Comparison of ENCODE assay signal across 24 mouse cellular contexts in genomic region chr13:115159386-115159785, GRCm38 (mm10). TPM values are rescaled to one million over a fixed set of nuclear protein-coding genes. Genes with fewer than 3 reads are reported as not detected.
A peak's percentile ranks its signal among the peaks of the same experiment; 100 is the strongest.
DNase-seq lines count a peak whose midpoint lies in the region; ATAC-seq and TF ChIP-seq lines count a peak whose summit lies in the region.
"Had no signal": no experiment of that assay in that cellular context is flagged by ENCODE, and none has a peak within 500 bp of the region (broad histone marks: within the 10 kb centered on the region; RNA-seq: fewer than 3 reads in every experiment).

No protein-coding gene starts in this region.

- H3K4me1 ChIP-seq in kidney, adult 2 months (ENCODE audit: control insufficient read depth, insufficient read depth, low read length), result no peaks in the 10 kb centered on the region
- no peaks in the 10 kb centered on the region for H3K4me1 ChIP-seq in heart, postnatal 0 days (ENCODE audit: control insufficient read depth, insufficient read depth)
- no peaks in the 10 kb centered on the region for H3K4me1 ChIP-seq in hindbrain, embryonic 10.5 days (replicated peaks)
- H3K4me1 ChIP-seq: embryonic facial prominence, embryonic 13.5 days; forebrain, embryonic 10.5 days; forebrain, embryonic 15.5 days; limb, embryonic 12.5 days; liver, embryonic 15.5 days had no signal

- no peaks in the 10 kb centered on the region for H3K9me3 ChIP-seq in heart, postnatal 0 days (replicated peaks; ENCODE audit: control insufficient read depth, low read length)
- no peaks in the 10 kb centered on the region for H3K9me3 ChIP-seq in hindbrain, embryonic 10.5 days
- H3K9me3 ChIP-seq: embryonic facial prominence, embryonic 13.5 days; forebrain, embryonic 10.5 days; forebrain, embryonic 15.5 days; limb, embryonic 12.5 days; liver, embryonic 15.5 days had no signal

- H3K9ac ChIP-seq in heart, postnatal 0 days (replicated peaks; ENCODE audit: low read depth, low read length), result no peak overlapping the region
- H3K9ac ChIP-seq: embryonic facial prominence, embryonic 13.5 days; forebrain, embryonic 15.5 days; limb, embryonic 12.5 days; liver, embryonic 15.5 days; lung, embryonic 14.5 days had no signal

- no peak overlapping the region for H3K27ac ChIP-seq in kidney, adult 2 months (ENCODE audit: insufficient read depth, low read depth, low read length)
- no peak overlapping the region for H3K27ac ChIP-seq in heart, postnatal 0 days (ENCODE audit: low read depth)
- no peak overlapping the region for H3K27ac ChIP-seq in hindbrain, embryonic 10.5 days
- H3K27ac ChIP-seq: embryonic facial prominence, embryonic 13.5 days; forebrain, embryonic 10.5 days; forebrain, embryonic 15.5 days; limb, embryonic 12.5 days; liver, embryonic 15.5 days had no signal

- intact Hi-C loops in gastrocnemius, postnatal 14 days (cut with DNase I; ENCODE audit: low total_unique reads), result no loop called here

- TF ChIP-seq CTCF in kidney, adult 2 months (conservative IDR thresholded peaks at IDR 0.05; ENCODE audit: insufficient read depth, insufficient read length, low read depth, low read length), result no peak
- no peak for TF ChIP-seq CTCF in heart, postnatal 0 days (IDR thresholded peaks at IDR 0.05; ENCODE audit: low read depth)

- H3K36me3 ChIP-seq in kidney, adult 2 months (ENCODE audit: control insufficient read depth, insufficient read depth, low read length), result no peaks in the 10 kb centered on the region
- no peaks in the 10 kb centered on the region for H3K36me3 ChIP-seq in heart, postnatal 0 days (replicated peaks; ENCODE audit: control insufficient read depth, insufficient read depth, low read length)
- H3K36me3 ChIP-seq in hindbrain, embryonic 10.5 days, result no peaks in the 10 kb centered on the region
- H3K36me3 ChIP-seq: embryonic facial prominence, embryonic 13.5 days; forebrain, embryonic 10.5 days; forebrain, embryonic 15.5 days; limb, embryonic 12.5 days; liver, embryonic 15.5 days had no signal

- no peak for TF ChIP-seq POLR2A in kidney, adult 2 months (IDR thresholded peaks at IDR 0.05; ENCODE audit: low read depth, low read length)

- H3K27me3 ChIP-seq in kidney, adult 2 months (replicated peaks; ENCODE audit: control insufficient read depth, insufficient read depth, low read length), result no peaks in the 10 kb centered on the region
- H3K27me3 ChIP-seq in heart, postnatal 0 days (ENCODE audit: control insufficient read depth, insufficient read depth, low read length), result no peaks in the 10 kb centered on the region
- no peaks in the 10 kb centered on the region for H3K27me3 ChIP-seq in hindbrain, embryonic 10.5 days (ENCODE audit: insufficient read depth, poor library complexity, severe bottlenecking)
- H3K27me3 ChIP-seq: embryonic facial prominence, embryonic 13.5 days; forebrain, embryonic 15.5 days; limb, embryonic 12.5 days; liver, embryonic 15.5 days had no signal

- no peak overlapping the region for H3K4me2 ChIP-seq in heart, postnatal 0 days (ENCODE audit: low read depth, low read length)
- H3K4me2 ChIP-seq: embryonic facial prominence, embryonic 13.5 days; forebrain, embryonic 15.5 days; limb, embryonic 12.5 days; liver, embryonic 15.5 days; lung, embryonic 14.5 days had no signal

- peak; percentile 5 for DNase-seq in gastrocnemius, postnatal 25 days
- no peak for DNase-seq in gastrocnemius, postnatal 14 days
- DNase-seq in kidney, adult 2 months, result peak; percentile 15
- no peak for DNase-seq in kidney, adult 11 months
- no peak for DNase-seq in heart, postnatal 0 days (ENCODE audit: low spot score)
- no peak for DNase-seq in thymus, postnatal 14 days
- no peak for DNase-seq in hindbrain, embryonic 10.5 days (ENCODE audit: low spot score)
- DNase-seq: B cell, adult 2 months; cerebellum, adult 18-20 months; cerebellum, postnatal 10 days; kidney, adult 9 months; kidney, postnatal 25 days; lung, embryonic 14.5 days; lung, postnatal 14 days; midbrain, embryonic 14.5 days; right cerebral cortex, postnatal 14 days; thymus, postnatal 25 days had no signal

- H3K4me3 ChIP-seq in kidney, adult 2 months (ENCODE audit: insufficient read depth, low read depth, low read length), result no peak overlapping the region
- H3K4me3 ChIP-seq in heart, postnatal 0 days (ENCODE audit: low read depth, low read length), result no peak overlapping the region
- no peak overlapping the region for H3K4me3 ChIP-seq in hindbrain, embryonic 10.5 days
- H3K4me3 ChIP-seq: embryonic facial prominence, embryonic 13.5 days; forebrain, embryonic 10.5 days; forebrain, embryonic 15.5 days; limb, embryonic 12.5 days; liver, embryonic 15.5 days had no signal

- 69% methylated on average over 4 of the region's 4 CpGs for WGBS in kidney, adult 2 months
- WGBS in heart, postnatal 0 days, result 28% methylated on average over 4 of the region's 4 CpGs
- 87% methylated on average over 4 of the region's 4 CpGs for WGBS in hindbrain, embryonic 10.5 days

- 0 out of 2 replicates have a peak, but pooled peaks have one; percentile 41 for ATAC-seq in heart, postnatal 0 days (ENCODE audit: insufficient read depth, low read depth)
- ATAC-seq: forebrain, embryonic 15.5 days; hindbrain, embryonic 16.5 days had no signal

- no peak for TF ChIP-seq EP300 in heart, postnatal 0 days (IDR thresholded peaks at IDR 0.05; ENCODE audit: low read depth)

RNA-seq across cellular contexts. Expression of gene Itga1, which starts 57.6 kb away (rescaled TPM):
- total RNA-seq in gastrocnemius, postnatal 25 days (2021), result 10 to 100 TPM in 1 of 2 experiments, 1 to 10 TPM in 1; 9.8 to 12.3 TPM
- total RNA-seq in gastrocnemius, postnatal 14 days (2021), result 10 to 100 TPM; 26.1 to 28.0 TPM
- polyA plus RNA-seq in kidney, adult 2 months (2012; rRNA removed), result 16.5 and 17.9 TPM in 2 replicates
- total RNA-seq in heart, postnatal 0 days (2014; rRNA removed; ENCODE audit: low replicate concordance), result 41.5 and 55.6 TPM in 2 replicates
- polyA plus RNA-seq in heart, postnatal 0 days (2015; fragmentation: Nextera tagmentation; extraction: Ambion mirVana), result 13.7 and 16.7 TPM in 2 replicates
- polyA plus RNA-seq in hindbrain, embryonic 10.5 days (2016; fragmentation: Nextera tagmentation; extraction: Ambion mirVana), result 3.6 and 4.4 TPM in 2 replicates

RNA-seq across cellular contexts. Expression of gene Gm49395, which starts 57.7 kb away (rescaled TPM):
- total RNA-seq in gastrocnemius, postnatal 25 days (2021), result 1 to 10 TPM in 1 of 2 experiments, not detected in 1; 2.8 TPM
- total RNA-seq in gastrocnemius, postnatal 14 days (2021), result 1 to 10 TPM; 3.0 to 4.6 TPM
- polyA plus RNA-seq in kidney, adult 2 months (2012; rRNA removed), result 3.8 and 7.4 TPM in 2 replicates
- 4.1 and 24.8 TPM in 2 replicates for total RNA-seq in heart, postnatal 0 days (2014; rRNA removed; ENCODE audit: low replicate concordance)
- polyA plus RNA-seq in heart, postnatal 0 days (2015; fragmentation: Nextera tagmentation; extraction: Ambion mirVana), result 7.1 and 8.8 TPM in 2 replicates
- 2.1 and 3.4 TPM in 2 replicates for polyA plus RNA-seq in hindbrain, embryonic 10.5 days (2016; fragmentation: Nextera tagmentation; extraction: Ambion mirVana)
- total RNA-seq: monocyte, adult 5-6 weeks had no signal

Comparison
In these comparisons a context has a peak if more than half of its experiments do, and no peak if none do; other contexts are left out.
1. DNase-seq: peak in gastrocnemius, postnatal 25 days (single experiment) and kidney, adult 2 months (single experiment); none in gastrocnemius, postnatal 14 days (single experiment), kidney, adult 11 months (single experiment), heart, postnatal 0 days (single experiment), thymus, postnatal 14 days (single experiment) and hindbrain, embryonic 10.5 days (single experiment).